In the genomic region with DNA sequence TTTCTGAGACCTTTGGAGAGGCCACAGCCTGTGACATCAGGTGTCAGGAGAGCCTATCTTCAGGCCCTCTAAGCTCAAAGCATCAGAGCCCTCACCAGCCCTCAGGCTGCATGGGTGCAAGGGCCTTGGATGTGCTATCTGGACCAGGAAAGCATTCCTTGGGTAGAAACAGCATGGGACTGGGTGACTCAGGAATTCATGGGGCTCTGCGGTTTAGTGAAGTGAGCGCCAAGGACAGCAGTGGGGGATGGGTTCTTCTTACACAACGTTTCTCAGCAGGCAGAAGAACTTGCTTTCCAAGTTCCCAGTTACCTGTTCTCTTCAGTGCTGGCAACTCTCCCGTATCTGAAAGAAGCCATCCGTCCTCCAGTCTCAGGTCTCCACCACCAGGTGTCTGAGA, we compare ENCODE assay signal across 17 mouse cellular contexts. TPM values are rescaled to one million over a fixed set of nuclear protein-coding genes. Genes with fewer than 3 reads are reported as not detected.
A peak's percentile ranks its signal among the peaks of the same experiment; 100 is the strongest.
DNase-seq lines count a peak whose midpoint lies in the region; ATAC-seq and TF ChIP-seq lines count a peak whose summit lies in the region.
"Had no signal": no experiment of that assay in that cellular context is flagged by ENCODE, and none has a peak within 500 bp of the region (broad histone marks: within the 10 kb centered on the region; RNA-seq: fewer than 3 reads in every experiment).

No protein-coding gene starts in this region.

- H3K9me3 ChIP-seq in intestine, embryonic 14.5 days (ENCODE audit: control insufficient read depth, low read length), result peaks cover 2% of the 10 kb centered on the region; the same call in 1 of the 2 replicates
- 0 out of 2 replicates have a peak, but pooled peaks cover 2% of the 10 kb centered on the region for H3K9me3 ChIP-seq in intestine, postnatal 0 days (ENCODE audit: control insufficient read depth)
- H3K9me3 ChIP-seq: midbrain, embryonic 15.5 days had no signal

- 66% methylated on average over 5 of the region's 5 CpGs for WGBS in intestine, embryonic 14.5 days
- 54% methylated on average over 5 of the region's 5 CpGs for WGBS in intestine, postnatal 0 days

- DNase-seq in intestine, embryonic 14.5 days (ENCODE audit: low spot score), result peak; percentile 45
- DNase-seq in R1 (ENCODE audit: low read depth, low spot score), result peak; percentile 66
- DNase-seq in embryo, embryonic 11 days, result no peak
- no peak for DNase-seq in left cerebral cortex, postnatal 10 days (ENCODE audit: extremely low spot score in 1 of 2, low spot score in 2 of 2)
- DNase-seq in layer of hippocampus, postnatal 36 days, result no peak
- DNase-seq: gastrocnemius, postnatal 25 days; right cerebral cortex, adult 18-20 months; thymus, postnatal 36 days had no signal

- no peaks in the 10 kb centered on the region for H3K27me3 ChIP-seq in intestine, embryonic 14.5 days (replicated peaks; ENCODE audit: control insufficient read depth, insufficient read depth, low read length)
- no peaks in the 10 kb centered on the region for H3K27me3 ChIP-seq in intestine, postnatal 0 days (replicated peaks; ENCODE audit: control insufficient read depth, insufficient read depth, low read length)
- H3K27me3 ChIP-seq: CH12.LX; liver, embryonic 15.5 days; midbrain, embryonic 15.5 days; neural tube, embryonic 13.5 days had no signal

- ATAC-seq in intestine, embryonic 14.5 days (replicated peaks; ENCODE audit: low FRiP score, low TSS enrichment, low read depth), result no peak
- ATAC-seq in intestine, postnatal 0 days, result no peak
- ATAC-seq in granulocyte monocyte progenitor cell, adult 5-6 weeks (replicated peaks; ENCODE audit: poor library complexity, severe bottlenecking), result peak; percentile 47
- ATAC-seq in megakaryocyte-erythroid progenitor cell, adult 5-6 weeks (replicated peaks; ENCODE audit: low FRiP score, low TSS enrichment, poor library complexity, severe bottlenecking), result 0 out of 2 replicates have a peak, but pooled peaks have one; percentile 26
- ATAC-seq: forebrain, embryonic 16.5 days; inflammation-experienced regulatory T-cells, adult 6 months; midbrain, embryonic 15.5 days had no signal

- H3K27ac ChIP-seq in intestine, embryonic 14.5 days (ENCODE audit: low read depth), result no peak overlapping the region
- no peak overlapping the region for H3K27ac ChIP-seq in intestine, postnatal 0 days (ENCODE audit: low read depth, low read length)
- H3K27ac ChIP-seq: liver, embryonic 15.5 days; midbrain, embryonic 15.5 days; neural tube, embryonic 13.5 days had no signal

- H3K36me3 ChIP-seq in intestine, embryonic 14.5 days (ENCODE audit: control insufficient read depth, insufficient read depth, low read length), result peaks cover under 1% of the 10 kb centered on the region; the same call in 1 of the 2 replicates
- peaks cover 3% of the 10 kb centered on the region; the same call in 1 of the 2 replicates for H3K36me3 ChIP-seq in intestine, postnatal 0 days (ENCODE audit: control insufficient read depth, insufficient read depth)

- H3K9ac ChIP-seq in intestine, embryonic 14.5 days (ENCODE audit: low read length), result no peak overlapping the region
- H3K9ac ChIP-seq in intestine, postnatal 0 days (ENCODE audit: low read depth, low read length), result no peak overlapping the region
- H3K9ac ChIP-seq: liver, embryonic 15.5 days; midbrain, embryonic 15.5 days; neural tube, embryonic 13.5 days had no signal

- TF ChIP-seq CTCF in intestine, postnatal 0 days (IDR thresholded peaks at IDR 0.05; ENCODE audit: low read depth), result no peak

- no peaks in the 10 kb centered on the region for H3K4me1 ChIP-seq in intestine, embryonic 14.5 days (replicated peaks; ENCODE audit: control insufficient read depth, insufficient read depth, low read length)
- no peaks in the 10 kb centered on the region for H3K4me1 ChIP-seq in intestine, postnatal 0 days (replicated peaks; ENCODE audit: control insufficient read depth, insufficient read depth, low read length)
- H3K4me1 ChIP-seq: midbrain, embryonic 15.5 days; neural tube, embryonic 13.5 days had no signal

- H3K4me3 ChIP-seq in intestine, embryonic 14.5 days (ENCODE audit: low read depth, low read length), result no peak overlapping the region
- no peak overlapping the region for H3K4me3 ChIP-seq in intestine, postnatal 0 days (ENCODE audit: low read depth, low read length)
- H3K4me3 ChIP-seq: liver, embryonic 15.5 days; midbrain, embryonic 15.5 days; neural tube, embryonic 13.5 days had no signal

- intact Hi-C loops in left cerebral cortex, postnatal 10 days (cut with DNase I), result no loop called here

- no peak overlapping the region for H3K4me2 ChIP-seq in intestine, embryonic 14.5 days (ENCODE audit: low read length)
- H3K4me2 ChIP-seq in intestine, postnatal 0 days (replicated peaks; ENCODE audit: low read depth), result no peak overlapping the region
- H3K4me2 ChIP-seq: liver, embryonic 15.5 days; midbrain, embryonic 15.5 days; neural tube, embryonic 13.5 days had no signal

RNA-seq across cellular contexts. Expression of a gene that starts 33.0 kb away (rescaled TPM):
- polyA plus RNA-seq in intestine, embryonic 14.5 days (2014; fragmentation: Nextera tagmentation; extraction: Ambion mirVana), result 145 and 146 TPM in 2 replicates
- 87.1 and 95.3 TPM in 2 replicates for polyA plus RNA-seq in intestine, postnatal 0 days (2015; fragmentation: Nextera tagmentation; extraction: Ambion mirVana)
- 42.9 and 43.9 TPM in 2 replicates for total RNA-seq in granulocyte monocyte progenitor cell, adult 5-6 weeks (2014; fragmentation: Nextera tagmentation)
- total RNA-seq in granulocyte monocyte progenitor cell, adult 5-6 weeks (2017), result 32.6 and 49.7 TPM in 2 replicates
- 33.5 and 42.6 TPM in 2 replicates for total RNA-seq in megakaryocyte-erythroid progenitor cell, adult 5-6 weeks (2014; fragmentation: Nextera tagmentation)
- total RNA-seq in megakaryocyte-erythroid progenitor cell, adult 5-6 weeks (2017), result 29.4 and 68.9 TPM in 2 replicates
- 10 to 100 TPM; 67.1 to 69.7 TPM for total RNA-seq in left cerebral cortex, postnatal 10 days (2021)
- total RNA-seq in layer of hippocampus, postnatal 36 days (2021), result 10 to 100 TPM; 54.6 to 62.5 TPM

Comparison
In these comparisons a context has a peak if more than half of its experiments do, and no peak if none do; other contexts are left out.
1. ATAC-seq: peak in granulocyte monocyte progenitor cell, adult 5-6 weeks (single experiment) and megakaryocyte-erythroid progenitor cell, adult 5-6 weeks (single experiment); none in intestine, embryonic 14.5 days (single experiment) and intestine, postnatal 0 days (single experiment).
2. DNase-seq: peak in intestine, embryonic 14.5 days (single experiment) and R1 (single experiment); none in embryo, embryonic 11 days (single experiment), left cerebral cortex, postnatal 10 days (0 of 2) and layer of hippocampus, postnatal 36 days (0 of 2).